Mouse (Mus musculus): Measurements from ENCODE around the gene Zfp128. TPM values are rescaled to one million over a fixed set of nuclear protein-coding genes. Genes with fewer than 3 reads are reported as not detected.
A peak's percentile ranks its signal among the peaks of the same experiment; 100 is the strongest.
"Not testable (repeated sequence)": the region's sequence is repeated elsewhere in the genome, so short reads cannot be mapped to it uniquely, and the experiment has no call there.

Zfp128 gene
- polyA plus RNA-seq, 1 experiment from 2014 or later, result 7.0 TPM

DNA sequence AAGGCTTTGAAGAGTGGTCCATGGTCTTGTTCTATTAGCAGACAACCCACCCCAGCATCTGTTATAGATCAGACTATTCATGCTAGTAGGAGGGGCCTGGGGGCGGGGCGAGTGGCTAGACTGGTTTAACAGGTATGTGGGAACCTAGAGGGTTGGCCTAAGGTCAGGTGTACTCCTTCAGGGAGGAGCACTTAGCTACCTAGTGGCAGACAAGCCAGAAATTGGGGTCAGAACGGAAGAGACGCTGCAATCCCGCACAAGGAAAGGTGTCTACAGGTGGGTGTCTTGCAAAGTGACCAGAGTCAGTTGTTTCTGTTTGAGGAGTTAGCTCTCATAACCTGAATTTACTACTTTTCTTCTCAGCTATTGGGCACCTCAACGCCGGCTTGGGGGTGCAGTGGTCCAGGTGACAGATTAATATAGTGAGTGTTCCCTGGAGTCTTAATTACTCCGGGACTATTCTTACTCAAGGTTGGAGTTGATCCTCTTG, 46.3 kb downstream of the Zfp128 start, which contains the start of gene Rnf225:
TSS of gene Rnf225 (plus strand) at position 226 of the 490 bp plus-strand sequence.
- H3K4me1 ChIP-seq (replicated peaks), result peaks cover 22% of the 10 kb centered on the region
- H3K9ac ChIP-seq, result peak within 1 kb of the TSS; percentile 65
- H3K9me3 ChIP-seq, result no peaks in the 10 kb centered on the region
- ATAC-seq (ENCODE audit: low FRiP score), result no peak
- H3K4me3 ChIP-seq, result peak within 1 kb of the TSS; percentile 32
- peaks cover 51% of the 10 kb centered on the region for H3K36me3 ChIP-seq
- H3K27me3 ChIP-seq, result peaks cover 47% of the 10 kb centered on the region
- H3K27ac ChIP-seq, result no peak within 1 kb of the TSS
- peak within 1 kb of the TSS; percentile 48 for H3K4me2 ChIP-seq
- 30% methylated on average over 8 of the region's 8 CpGs for WGBS

DNA sequence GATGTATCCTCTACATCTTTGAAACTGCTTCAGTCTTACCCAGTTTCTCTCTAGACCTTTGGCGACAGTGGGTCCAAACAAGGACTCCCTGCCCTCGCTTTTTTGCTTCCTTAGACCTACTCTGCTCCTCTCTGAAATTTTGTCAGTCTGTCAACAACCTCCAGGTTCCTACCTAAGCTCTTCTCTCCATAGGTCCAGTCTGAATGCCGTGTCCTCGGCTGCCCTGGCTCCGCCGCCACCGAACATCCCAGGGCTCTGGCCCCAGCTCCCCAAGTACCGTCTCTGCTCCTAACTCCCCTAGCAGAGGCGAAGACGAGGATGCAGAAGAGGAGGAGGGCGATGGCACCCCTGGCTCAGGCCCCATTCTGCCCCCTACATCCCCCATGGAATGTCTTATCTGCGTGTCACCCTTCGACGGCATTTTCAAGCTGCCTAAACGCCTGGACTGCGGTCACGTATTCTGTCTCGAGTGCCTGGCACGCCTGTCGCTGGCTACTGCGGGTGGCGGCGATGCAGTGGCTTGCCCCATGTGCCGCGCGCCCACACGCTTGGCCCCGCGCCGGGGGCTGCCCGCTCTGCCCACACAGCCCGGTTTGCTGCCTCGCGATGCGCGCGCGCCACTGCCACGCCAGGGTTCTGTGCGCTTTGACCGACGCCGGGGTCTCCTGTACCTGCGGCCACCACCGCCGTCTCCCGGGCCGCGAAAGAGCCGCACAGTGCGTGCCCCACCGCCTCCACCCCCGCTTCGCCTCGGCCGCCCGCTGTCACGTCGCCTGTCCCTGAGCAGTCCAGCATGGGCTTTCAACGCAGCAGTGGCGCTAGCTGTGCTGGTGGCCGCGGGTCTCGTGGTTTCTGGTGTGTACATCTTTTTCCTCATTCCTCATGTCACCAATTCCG, 47.0 kb downstream of the Zfp128 start:
- peak overlapping the region; percentile 65 for H3K9ac ChIP-seq
- H3K36me3 ChIP-seq, result peaks cover 51% of the 10 kb centered on the region
- peaks cover 18% of the 10 kb centered on the region for H3K4me1 ChIP-seq (replicated peaks)
- peaks cover 47% of the 10 kb centered on the region for H3K27me3 ChIP-seq
- peak overlapping the region; percentile 48 for H3K4me2 ChIP-seq
- ATAC-seq (ENCODE audit: low FRiP score), result peak; percentile 47; the same call in 1 of the 2 replicates
- WGBS, result 5% methylated on average over 65 of the region's 65 CpGs
- H3K4me3 ChIP-seq, result peak overlapping the region; percentile 32
- no peaks in the 10 kb centered on the region for H3K9me3 ChIP-seq
- no peak overlapping the region for H3K27ac ChIP-seq

DNA sequence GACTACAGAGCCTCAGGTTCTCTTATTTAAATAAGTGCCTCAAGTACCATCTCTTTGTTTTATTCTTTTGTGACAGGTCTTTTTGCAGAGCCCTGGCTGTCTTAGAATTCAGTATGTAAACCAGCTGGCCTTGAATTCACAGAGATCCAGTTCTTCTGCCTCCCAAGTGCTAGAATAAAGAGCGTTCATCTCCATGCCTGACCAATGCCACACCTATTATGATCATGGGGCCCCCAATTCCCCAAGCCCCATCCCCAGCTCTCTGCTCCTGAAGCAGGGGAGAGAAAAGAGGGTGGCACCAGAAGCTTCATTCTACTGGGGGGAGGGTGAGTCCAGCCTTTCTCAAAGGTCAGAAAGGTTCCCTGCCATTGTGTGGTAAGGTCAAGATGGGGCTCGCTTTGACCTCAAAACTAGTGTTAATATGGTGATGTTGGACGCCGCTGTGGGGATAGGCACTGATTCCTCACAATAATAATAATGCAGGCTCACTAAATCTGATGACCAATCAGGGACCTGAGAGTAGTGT, 52.7 kb downstream of the Zfp128 start:
- peaks cover 7% of the 10 kb centered on the region for H3K27me3 ChIP-seq
- no peak overlapping the region for H3K27ac ChIP-seq
- H3K4me2 ChIP-seq, result no peak overlapping the region
- no peak overlapping the region for H3K4me3 ChIP-seq
- WGBS, result 47% methylated on average over 4 of the region's 4 CpGs
- peaks cover 8% of the 10 kb centered on the region; the same call in 1 of the 2 replicates for H3K36me3 ChIP-seq
- no peak for ATAC-seq (ENCODE audit: low FRiP score)
- H3K9ac ChIP-seq, result no peak overlapping the region
- no peaks in the 10 kb centered on the region for H3K9me3 ChIP-seq
- H3K4me1 ChIP-seq (replicated peaks), result no peaks in the 10 kb centered on the region

- H3K4me3 ChIP-seq, result no peak overlapping the region
- WGBS, result 78% methylated on average over 3 of the region's 3 CpGs
- no peaks in the 10 kb centered on the region for H3K4me1 ChIP-seq (replicated peaks)
- H3K4me2 ChIP-seq, result no peak overlapping the region
- no peak for ATAC-seq (ENCODE audit: low FRiP score)
- no peaks in the 10 kb centered on the region for H3K9me3 ChIP-seq
- H3K27ac ChIP-seq, result no peak overlapping the region
- H3K9ac ChIP-seq, result no peak overlapping the region
- H3K27me3 ChIP-seq, result no peaks in the 10 kb centered on the region
- peaks cover 4% of the 10 kb centered on the region; the same call in 1 of the 2 replicates for H3K36me3 ChIP-seq
Measured at GRCm38 (mm10) chr7:12934808-12935207, 53.8 kb downstream of the Zfp128 start.

DNA sequence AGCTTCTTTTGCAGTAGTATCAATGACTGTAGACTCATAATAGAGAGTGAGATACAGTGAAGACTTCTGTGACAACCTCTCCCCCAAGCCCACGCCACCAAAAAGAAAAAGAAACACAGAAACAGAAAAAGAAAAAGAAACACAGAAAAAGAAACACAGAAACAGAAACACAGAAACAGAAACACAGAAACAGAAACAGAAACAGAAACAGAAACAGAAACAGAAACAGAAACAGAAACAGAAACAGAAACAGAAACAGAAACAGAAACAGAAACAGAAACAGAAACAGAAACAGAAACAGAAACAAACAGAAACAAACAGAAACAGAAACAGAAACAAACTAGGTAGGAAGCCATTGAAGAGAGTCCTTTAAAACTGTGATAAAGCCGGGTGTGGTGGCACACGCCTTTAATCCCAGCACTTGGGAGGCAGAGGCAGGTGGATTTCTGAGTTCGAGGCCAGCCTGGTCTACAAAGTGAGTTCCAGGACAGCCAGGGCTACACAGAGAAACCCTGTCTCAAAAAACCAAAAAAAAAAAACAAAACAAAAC, 56.4 kb downstream of the Zfp128 start:
- not testable (repeated sequence) for H3K36me3 ChIP-seq; H3K9ac ChIP-seq; H3K4me1 ChIP-seq (replicated peaks); H3K4me3 ChIP-seq; H3K27ac ChIP-seq; H3K9me3 ChIP-seq; H3K27me3 ChIP-seq; H3K4me2 ChIP-seq; ATAC-seq (ENCODE audit: low FRiP score)
- WGBS, result 96% methylated on average over 4 of the region's 4 CpGs

- Histone ChIP-seq H3K27me3 (no peaks in the 10 kb centered on the region), H3K4me1 (replicated peaks) (no peaks in the 10 kb centered on the region), H3K4me2 (no peak overlapping the region), H3K36me3 (no peaks in the 10 kb centered on the region), H3K4me3 (no peak overlapping the region), H3K9me3 (no peaks in the 10 kb centered on the region), H3K27ac (no peak overlapping the region), H3K9ac (no peak overlapping the region)
- 87% methylated on average over 4 of the region's 4 CpGs for WGBS
- ATAC-seq (ENCODE audit: low FRiP score), result no peak
Measured at GRCm38 (mm10) chr7:12940599-12940998, 59.6 kb downstream of the Zfp128 start.

Other genes with a start within 250 kb of the Zfp128 start
- not detected in 2 replicates for gene Vmn2r54, start 240.9 kb upstream of the Zfp128 start, polyA plus RNA-seq (2015; fragmentation: Nextera tagmentation; extraction: Ambion mirVana)
- gene Vmn2r55, start 196.2 kb upstream of the Zfp128 start, polyA plus RNA-seq (2015; fragmentation: Nextera tagmentation; extraction: Ambion mirVana), result not detected in 2 replicates
- gene Vmn2r56, start 146.2 kb upstream of the Zfp128 start, polyA plus RNA-seq (2015; fragmentation: Nextera tagmentation; extraction: Ambion mirVana), result not detected in 2 replicates
- gene Zscan18, start 77.5 kb upstream of the Zfp128 start, polyA plus RNA-seq (2015; fragmentation: Nextera tagmentation; extraction: Ambion mirVana), result 20.1 and 22.9 TPM in 2 replicates
- 30.6 and 31.3 TPM in 2 replicates for gene Zfp329, start 62.3 kb upstream of the Zfp128 start, polyA plus RNA-seq (2015; fragmentation: Nextera tagmentation; extraction: Ambion mirVana)
- gene Zfp110, start 46.4 kb upstream of the Zfp128 start, polyA plus RNA-seq (2015; fragmentation: Nextera tagmentation; extraction: Ambion mirVana), result 28.9 and 33.3 TPM in 2 replicates
- 10.6 and 10.9 TPM in 2 replicates for gene Zscan22, start 16.6 kb downstream of the Zfp128 start, polyA plus RNA-seq (2015; fragmentation: Nextera tagmentation; extraction: Ambion mirVana)
- gene Rps5, start 41.1 kb downstream of the Zfp128 start, polyA plus RNA-seq (2015; fragmentation: Nextera tagmentation; extraction: Ambion mirVana), result 661 and 665 TPM in 2 replicates
- gene Rnf225, start 46.2 kb downstream of the Zfp128 start, polyA plus RNA-seq (2015; fragmentation: Nextera tagmentation; extraction: Ambion mirVana), result 0.70 TPM in 2 replicates
- 13.6 and 13.7 TPM in 2 replicates for gene Zfp324, start 84.7 kb downstream of the Zfp128 start, polyA plus RNA-seq (2015; fragmentation: Nextera tagmentation; extraction: Ambion mirVana)
- 12.4 and 13.2 TPM in 2 replicates for gene Zfp446, start 96.7 kb downstream of the Zfp128 start, polyA plus RNA-seq (2015; fragmentation: Nextera tagmentation; extraction: Ambion mirVana)
- gene Slc27a5, start 117.0 kb downstream of the Zfp128 start, polyA plus RNA-seq (2015; fragmentation: Nextera tagmentation; extraction: Ambion mirVana), result 0.19 and 0.44 TPM in 2 replicates
- gene Trim28, start 117.9 kb downstream of the Zfp128 start, polyA plus RNA-seq (2015; fragmentation: Nextera tagmentation; extraction: Ambion mirVana), result 216 and 239 TPM in 2 replicates
- 37.0 and 37.4 TPM in 2 replicates for gene Zbtb45, start 128.9 kb downstream of the Zfp128 start, polyA plus RNA-seq (2015; fragmentation: Nextera tagmentation; extraction: Ambion mirVana)
- 181 and 184 TPM in 2 replicates for gene Chmp2a, start 153.6 kb downstream of the Zfp128 start, polyA plus RNA-seq (2015; fragmentation: Nextera tagmentation; extraction: Ambion mirVana)
- 80.3 and 95.9 TPM in 2 replicates for gene Ube2m, start 157.1 kb downstream of the Zfp128 start, polyA plus RNA-seq (2015; fragmentation: Nextera tagmentation; extraction: Ambion mirVana)
- gene Mzf1, start 173.6 kb downstream of the Zfp128 start, polyA plus RNA-seq (2015; fragmentation: Nextera tagmentation; extraction: Ambion mirVana), result 6.0 and 6.7 TPM in 2 replicates
- 0.03 and 0.04 TPM in 2 replicates for gene Vmn1r85, start 214.0 kb downstream of the Zfp128 start, polyA plus RNA-seq (2015; fragmentation: Nextera tagmentation; extraction: Ambion mirVana)
- gene Vmn1r86, start 238.7 kb downstream of the Zfp128 start, polyA plus RNA-seq (2015; fragmentation: Nextera tagmentation; extraction: Ambion mirVana), result not detected in 2 replicates

All from hindbrain, embryonic 13.5 days (tissue).